Mouse (Mus musculus) ES-E14 (cell line): ENCODE measurements around the gene Fam83g.

Experiments
- CHD2 ChIP-seq: IDR thresholded peaks from 2 replicates; pipeline ENCODE4 v1.6.1; 2014; ENCODE audit warnings: mild to moderate bottlenecking, low read depth, low read length, inconsistent platforms
- HCFC1 ChIP-seq: IDR thresholded peaks from 2 replicates; pipeline ENCODE4 v1.6.1; 2012; ENCODE audit warnings: low read length, inconsistent platforms, borderline replicate concordance; ENCODE audit not compliant: insufficient read depth
- MAFK ChIP-seq: IDR thresholded peaks from 2 replicates; pipeline ENCODE4 v1.6.1; 2014; ENCODE audit warnings: mild to moderate bottlenecking, low read depth, low read length, inconsistent platforms; ENCODE audit not compliant: insufficient read depth
- ZC3H11A ChIP-seq: IDR thresholded peaks from 2 replicates; pipeline ENCODE4 v1.6.1; 2012; ENCODE audit warnings: low read depth, mild to moderate bottlenecking, inconsistent platforms, low read length, borderline replicate concordance
- ZNF384 ChIP-seq: IDR thresholded peaks from 2 replicates; pipeline ENCODE4 v1.6.1; 2012; ENCODE audit warnings: low read depth, low read length, inconsistent platforms

- TF ChIP-seq CHD2 (no peak), MAFK (no peak), HCFC1 (no peak), ZNF384 (no peak), ZC3H11A (no peak)
These were observed 63.3 kb downstream of the Fam83g start for GRCm38 (mm10) chr11:61747161-61747560.
